Mouse (Mus musculus) liver, embryonic 14.5 days (tissue): ENCODE measurements around the gene Wbp2.

ENCODE experiments used
- CTCF ChIP-seq: IDR thresholded peaks from 2 replicates; pipeline ENCODE4 v1.5.1; 2016; ENCODE audit warnings: antibody characterized with exemption, low read depth, control low read depth
- EP300 ChIP-seq: IDR thresholded peaks from 2 replicates; pipeline ENCODE4 v1.6.1; 2016; ENCODE audit warnings: antibody characterized with exemption, low read depth

DNA sequence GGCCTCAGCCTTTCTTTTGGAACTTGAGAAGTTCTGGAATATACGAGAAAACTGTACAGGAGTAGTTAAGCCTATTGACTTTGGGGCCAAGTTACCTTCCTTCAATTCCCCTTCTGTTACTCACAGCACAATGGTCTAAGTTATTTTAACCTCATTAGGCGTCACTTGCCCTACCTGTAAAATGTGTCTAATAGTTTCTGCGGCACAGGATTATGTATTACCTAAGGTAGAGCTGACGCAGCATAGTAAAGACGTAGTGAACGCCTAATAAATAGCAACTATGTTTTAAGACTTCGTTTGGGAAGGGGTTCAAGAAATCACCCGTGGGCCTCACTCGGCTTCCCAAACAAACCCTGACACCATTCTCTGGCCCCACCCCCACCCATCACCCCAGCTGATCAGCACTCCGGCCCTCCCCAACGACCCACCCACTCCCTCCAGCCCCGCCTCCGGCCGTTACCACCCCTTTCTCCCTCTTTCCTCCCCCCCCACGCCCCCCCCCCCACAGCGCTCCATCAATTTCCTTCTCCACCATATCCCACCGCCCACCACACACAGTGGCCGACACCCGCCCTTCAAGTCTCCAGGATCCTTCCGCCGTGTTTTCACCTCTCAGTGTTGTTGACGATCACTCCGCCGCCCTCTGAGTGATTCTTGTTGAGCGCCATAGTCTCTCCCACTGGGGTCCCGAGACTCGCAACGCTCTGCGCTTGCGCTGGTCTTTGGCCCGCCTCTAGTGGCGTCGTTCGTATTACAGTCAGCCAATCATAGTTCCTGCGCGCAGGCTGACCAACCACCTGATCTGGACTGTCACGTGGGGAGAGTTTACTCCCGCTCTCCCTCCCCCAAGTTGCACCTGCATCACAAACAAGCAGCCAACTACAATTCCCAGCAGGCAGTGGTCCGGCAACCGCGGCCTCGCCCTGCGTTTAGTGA, at the start of gene Wbp2:
- TF ChIP-seq CTCF (peak; percentile 52), EP300 (no peak)
